Mouse (Mus musculus): ENCODE results near the gene Dpf3.

DNA sequence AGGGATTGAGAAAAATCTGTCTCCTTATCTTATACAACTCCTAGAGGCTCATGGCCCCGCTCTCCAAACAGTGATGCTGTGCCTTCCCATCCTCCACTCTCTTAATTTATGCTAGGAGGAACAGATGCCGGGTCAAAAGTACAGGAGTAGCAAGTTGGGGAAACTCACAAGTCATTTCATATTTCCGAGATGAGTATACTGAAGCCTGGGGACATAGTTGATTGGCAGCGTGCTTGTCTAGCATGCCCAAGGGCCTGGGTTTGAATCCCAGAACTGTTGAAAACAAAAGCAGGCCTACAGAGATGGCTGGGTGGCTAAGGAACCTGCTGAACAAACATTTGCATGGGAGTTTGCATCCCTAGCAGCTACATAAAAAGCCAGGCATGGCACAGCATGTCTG is 72.3 kb downstream of the Dpf3 start:
- TF ChIP-seq CTCF (IDR thresholded peaks at IDR 0.05) (no peak), EP300 (IDR thresholded peaks at IDR 0.05) (no peak)
